Mouse (Mus musculus) hindbrain, embryonic 16.5 days (tissue): ENCODE results near the gene Gm45716. TPM values are rescaled to one million over a fixed set of nuclear protein-coding genes. Genes with fewer than 3 reads are reported as not detected.
A peak's percentile ranks its signal among the peaks of the same experiment; 100 is the strongest.

Source experiments
- ATAC-seq: fragments of 200-750 bp; cut with Nextera tagmentation; 2 replicates; pipeline ENCODE4 v1.8.0; 2017; ENCODE audit warnings: moderate TSS enrichment, moderate library complexity
- H3K27ac ChIP-seq: fragments of 300-500 bp; sonication (generic); 2 replicates; pipeline ENCODE4 v1.5.1; 2014; ENCODE audit warnings: low read depth, mild to moderate bottlenecking, control low read depth, low read length, moderate library complexity
- H3K27me3 ChIP-seq: fragments of 300-500 bp; sonication (generic); replicated peaks from 2 replicates; pipeline ENCODE4 v1.6.1; 2014; ENCODE audit warnings: low read length; ENCODE audit not compliant: control insufficient read depth, insufficient read depth
- H3K36me3 ChIP-seq: fragments of 300-500 bp; sonication (generic); 2 replicates; pipeline ENCODE4 v1.6.1; 2014; ENCODE audit warnings: mild to moderate bottlenecking, low read length, moderate library complexity, mixed read lengths; ENCODE audit not compliant: control insufficient read depth, insufficient read depth
- H3K4me1 ChIP-seq: fragments of 300-500 bp; sonication (generic); 2 replicates; pipeline ENCODE4 v1.6.1; 2014; ENCODE audit warnings: low read depth, low read length; ENCODE audit not compliant: control insufficient read depth, insufficient read depth
- H3K4me2 ChIP-seq: fragments of 300-500 bp; sonication (generic); 2 replicates; pipeline ENCODE4 v1.6.1; 2014; ENCODE audit warnings: mild to moderate bottlenecking, low read length, control low read depth, moderate library complexity
- H3K4me3 ChIP-seq: fragments of 300-500 bp; sonication (generic); 2 replicates; pipeline ENCODE4 v1.5.1; 2014; ENCODE audit warnings: mild to moderate bottlenecking, low read length, control low read depth, moderate library complexity
- H3K9ac ChIP-seq: fragments of 300-500 bp; sonication (generic); 2 replicates; pipeline ENCODE4 v1.6.1; 2014; ENCODE audit warnings: low read depth, mild to moderate bottlenecking, control low read depth, low read length, moderate library complexity
- H3K9me3 ChIP-seq: fragments of 300-500 bp; sonication (generic); 2 replicates; pipeline ENCODE4 v1.6.1; 2014; ENCODE audit warnings: mild to moderate bottlenecking, low read length, moderate library complexity; ENCODE audit not compliant: control insufficient read depth
- WGBS: fragments of 180-500 bp; shearing (Covaris S2); extraction: QIAGEN DNeasy Blood & Tissue Kit; methylation state at CpG from one replicate; pipeline ENCODE4 v1.1.7; 2014; 5-methylcytosine and 5-hydroxymethylcytosine counted together
- polyA plus RNA-seq: library from polyadenylated mRNA; unstranded; fragments of >200 nt; fragmentation: Nextera tagmentation; extraction: Ambion mirVana; gene quantifications from 2 replicates; pipeline ENCODE4 v1.2.1, GENCODE M21; 2015

Gene Gm45716
- polyA plus RNA-seq, result 18.8 and 19.1 TPM in 2 replicates

GRCm38 (mm10) chr11:90187441-90187840 lies at the start of gene Gm45716:
Gm45716 (plus strand) TSS chr11:90187683.
- 83% methylated on average over 7 of the region's 7 CpGs for WGBS
- no peak within 1 kb of the TSS for H3K9ac ChIP-seq
- ATAC-seq, result no peak
- H3K4me2 ChIP-seq, result no peak within 1 kb of the TSS
- H3K27ac ChIP-seq, result no peak within 1 kb of the TSS
- H3K27me3 ChIP-seq, result no peaks in the 10 kb centered on the region
- H3K9me3 ChIP-seq, result no peaks in the 10 kb centered on the region
- no peak within 1 kb of the TSS for H3K4me3 ChIP-seq
- no peaks in the 10 kb centered on the region for H3K4me1 ChIP-seq
- H3K36me3 ChIP-seq, result no peaks in the 10 kb centered on the region

- 31% methylated on average over 4 of the region's 4 CpGs for WGBS
- Histone ChIP-seq H3K27ac (no peak overlapping the region), H3K4me1 (no peaks in the 10 kb centered on the region), H3K27me3 (no peaks in the 10 kb centered on the region), H3K4me3 (no peak overlapping the region), H3K9ac (no peak overlapping the region), H3K9me3 (no peaks in the 10 kb centered on the region), H3K4me2 (peak overlapping the region; percentile 8; the same call in 1 of the 2 replicates), H3K36me3 (no peaks in the 10 kb centered on the region)
- peak; percentile 89 for ATAC-seq
Observed at GRCm38 (mm10) chr11:90142393-90142792, 45.1 kb upstream of the Gm45716 start.

DNA sequence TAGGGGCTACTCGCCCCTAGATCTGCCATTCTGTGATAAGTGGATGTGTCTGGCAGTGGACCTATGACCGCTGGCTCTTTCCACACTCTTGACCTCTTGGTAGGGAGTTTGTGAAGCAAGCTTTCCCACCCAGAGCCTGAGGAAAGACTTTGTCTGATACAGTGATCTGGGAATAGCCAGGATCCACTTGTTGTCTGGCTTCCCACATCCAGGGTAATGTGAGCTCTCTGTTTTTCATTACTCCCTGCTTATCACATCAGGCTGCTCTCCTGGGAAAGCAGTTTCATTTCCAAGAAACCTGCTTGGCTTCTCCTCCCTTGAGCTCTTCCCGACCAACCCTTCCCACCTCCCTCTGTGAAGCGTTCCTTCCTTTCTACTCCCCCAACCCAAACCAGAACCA lies 44.5 kb upstream of the Gm45716 start:
- no peaks in the 10 kb centered on the region for H3K9me3 ChIP-seq
- H3K9ac ChIP-seq, result no peak overlapping the region
- H3K4me3 ChIP-seq, result no peak overlapping the region
- no peaks in the 10 kb centered on the region for H3K36me3 ChIP-seq
- H3K27me3 ChIP-seq, result no peaks in the 10 kb centered on the region
- no peaks in the 10 kb centered on the region for H3K4me1 ChIP-seq
- H3K4me2 ChIP-seq, result no peak overlapping the region
- no peak overlapping the region for H3K27ac ChIP-seq
- 63% methylated on average over 4 of the region's 4 CpGs for WGBS
- ATAC-seq, result peak; percentile 42; the same call in 1 of the 2 replicates

- H3K4me3 ChIP-seq, result no peak overlapping the region
- H3K9me3 ChIP-seq, result no peaks in the 10 kb centered on the region
- H3K4me2 ChIP-seq, result no peak overlapping the region
- H3K9ac ChIP-seq, result no peak overlapping the region
- H3K27me3 ChIP-seq, result no peaks in the 10 kb centered on the region
- H3K36me3 ChIP-seq, result no peaks in the 10 kb centered on the region
- H3K4me1 ChIP-seq, result no peaks in the 10 kb centered on the region
- WGBS, result 95% methylated on average over 17 of the region's 17 CpGs
- ATAC-seq, result no peak
- no peak overlapping the region for H3K27ac ChIP-seq
Observed at GRCm38 (mm10) chr11:90146086-90146860, 41.2 kb upstream of the Gm45716 start.

DNA sequence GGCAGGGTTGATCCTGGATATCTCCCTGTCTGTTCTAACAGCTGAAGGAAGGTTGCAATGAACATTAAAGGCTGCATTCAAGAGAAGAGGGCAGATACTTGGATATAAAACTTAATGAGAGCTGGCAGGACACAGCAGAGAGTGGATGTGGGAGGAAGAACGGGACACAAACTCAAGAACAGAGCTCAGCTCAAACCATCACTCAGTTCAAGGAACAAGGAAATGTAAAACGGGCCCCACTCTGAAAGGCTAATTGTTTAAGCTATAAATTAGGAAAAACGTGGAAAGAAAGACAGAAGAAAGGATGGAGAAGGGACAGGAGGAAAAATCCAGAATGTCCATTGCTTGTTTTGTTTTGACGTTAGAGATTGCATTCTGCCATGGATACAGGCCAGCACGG lies 32.4 kb upstream of the Gm45716 start:
- no peak overlapping the region for H3K4me2 ChIP-seq
- no peaks in the 10 kb centered on the region for H3K36me3 ChIP-seq
- no peak overlapping the region for H3K9ac ChIP-seq
- no peak for ATAC-seq
- no peaks in the 10 kb centered on the region; the same call in 1 of the 2 replicates for H3K9me3 ChIP-seq
- no peaks in the 10 kb centered on the region for H3K4me1 ChIP-seq
- no peak overlapping the region for H3K4me3 ChIP-seq
- no peaks in the 10 kb centered on the region for H3K27me3 ChIP-seq
- WGBS, result 28% methylated on average over 5 of the region's 5 CpGs
- no peak overlapping the region for H3K27ac ChIP-seq

- Histone ChIP-seq H3K4me3 (no peak overlapping the region), H3K36me3 (no peaks in the 10 kb centered on the region), H3K27me3 (no peaks in the 10 kb centered on the region), H3K4me1 (no peaks in the 10 kb centered on the region), H3K4me2 (no peak overlapping the region), H3K27ac (no peak overlapping the region), H3K9ac (no peak overlapping the region), H3K9me3 (no peaks in the 10 kb centered on the region; the same call in 1 of the 2 replicates)
- ATAC-seq, result peak; percentile 64
- WGBS, result 6% methylated on average over 2 of the region's 2 CpGs
Observed at GRCm38 (mm10) chr11:90155466-90155865, 32.0 kb upstream of the Gm45716 start.

DNA sequence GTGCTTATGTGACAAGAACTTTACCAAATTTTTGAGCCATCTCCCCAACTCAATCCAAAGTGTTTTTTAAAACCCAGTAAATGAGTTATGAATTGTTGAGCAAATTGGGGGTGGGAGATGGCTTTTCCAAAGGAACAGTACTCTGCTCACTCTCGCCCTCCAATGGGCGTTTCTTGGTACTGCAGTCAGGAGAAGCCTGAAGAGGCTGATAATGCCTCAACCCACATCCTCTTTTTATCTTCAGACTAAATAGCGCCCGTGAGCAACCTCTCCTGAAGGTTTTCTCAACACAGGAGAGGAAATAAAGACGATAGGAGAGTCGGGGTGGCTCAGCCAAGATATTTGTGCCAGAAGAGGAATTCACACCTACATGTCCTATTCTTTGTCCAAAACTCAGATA lies 19.7 kb upstream of the Gm45716 start:
- Histone ChIP-seq H3K9me3 (no peaks in the 10 kb centered on the region), H3K27me3 (no peaks in the 10 kb centered on the region), H3K36me3 (no peaks in the 10 kb centered on the region), H3K27ac (no peak overlapping the region), H3K4me2 (no peak overlapping the region), H3K4me1 (no peaks in the 10 kb centered on the region), H3K4me3 (no peak overlapping the region), H3K9ac (no peak overlapping the region)
- ATAC-seq, result no peak
- 32% methylated on average over 6 of the region's 6 CpGs for WGBS

GRCm38 (mm10) chr11:90168338-90169065 lies 19.0 kb upstream of the Gm45716 start:
- peak; percentile 42; the same call in 1 of the 2 replicates for ATAC-seq
- H3K4me1 ChIP-seq, result no peaks in the 10 kb centered on the region
- H3K9ac ChIP-seq, result no peak overlapping the region
- no peaks in the 10 kb centered on the region for H3K27me3 ChIP-seq
- 84% methylated on average over 10 of the region's 10 CpGs for WGBS
- no peak overlapping the region for H3K4me2 ChIP-seq
- no peak overlapping the region for H3K27ac ChIP-seq
- H3K4me3 ChIP-seq, result no peak overlapping the region
- no peaks in the 10 kb centered on the region for H3K9me3 ChIP-seq
- H3K36me3 ChIP-seq, result no peaks in the 10 kb centered on the region
